Mouse (Mus musculus) subcutaneous adipose tissue, adult 2 months (tissue): ENCODE results near the gene Slc25a27. TPM values are rescaled to one million over a fixed set of nuclear protein-coding genes. Genes with fewer than 3 reads are reported as not detected.

Source experiments
- polyA plus RNA-seq: library from polyadenylated mRNA; depleted of rRNA; stranded (reverse); fragments of >200 nt; gene quantifications from 2 replicates; pipeline ENCODE4 v1.2.3, GENCODE M21; 2012; ENCODE audit warnings: low replicate concordance; rRNA removed

Gene Slc25a27
- 4.2 and 10.1 TPM in 2 replicates for polyA plus RNA-seq

GRCm38 (mm10) chr17:43666576-43667289 lies at the start of gene Slc25a27:
TSS of gene Slc25a27 (minus strand) at chr17:43667214.

GRCm38 (mm10) chr17:43667290-43667843 lies 353 bp upstream of the Slc25a27 start, which contains the start of gene Cyp39a1:
TSS of gene Cyp39a1 (plus strand) at chr17:43667425.

GRCm38 (mm10) chr17:43629496-43630426 lies 37.3 kb downstream of the Slc25a27 start, which contains the start of gene Tdrd6:
TSS of gene Tdrd6 (minus strand) at chr17:43630299.

Other genes starting within 250 kb of the Slc25a27 start
- gene Mep1a, start 164.4 kb downstream of the Slc25a27 start, polyA plus RNA-seq, result 0.45 TPM in 1 of 2 replicates, not detected in the other
- gene Ankrd66, start 123.6 kb downstream of the Slc25a27 start, polyA plus RNA-seq, result 0.36 TPM in 1 of 2 replicates, not detected in the other
- 5.2 and 28.5 TPM in 2 replicates for gene Pla2g7, start 99.1 kb downstream of the Slc25a27 start, polyA plus RNA-seq
- gene Tdrd6, start 36.9 kb downstream of the Slc25a27 start, polyA plus RNA-seq, result 0.01 and 0.04 TPM in 2 replicates
- 1.3 and 3.2 TPM in 2 replicates for gene Cyp39a1, start 211 bp upstream of the Slc25a27 start, polyA plus RNA-seq
- 6.8 and 7.6 TPM in 2 replicates for gene Rcan2, start 134.1 kb upstream of the Slc25a27 start, polyA plus RNA-seq